Mouse (Mus musculus) erythroblast, embryonic 14.5 days (primary cell): ENCODE measurements around the gene Wee2. TPM values are rescaled to one million over a fixed set of nuclear protein-coding genes. Genes with fewer than 3 reads are reported as not detected.

ENCODE experiments used
- H3K27me3 ChIP-seq: 2 replicates; pipeline ENCODE4 v1.6.1; 2012; ENCODE audit warnings: inconsistent platforms; ENCODE audit not compliant: control insufficient read depth
- H3K36me3 ChIP-seq: 2 replicates; pipeline ENCODE4 v1.6.1; 2012; ENCODE audit warnings: mild to moderate bottlenecking, inconsistent platforms; ENCODE audit not compliant: control insufficient read depth
- H3K4me1 ChIP-seq: 2 replicates; pipeline ENCODE4 v1.6.1; 2012; ENCODE audit warnings: inconsistent platforms; ENCODE audit not compliant: control insufficient read depth
- H3K4me3 ChIP-seq: replicated peaks from 2 replicates; pipeline ENCODE3; 2012; ENCODE audit warnings: moderate library complexity, mild to moderate bottlenecking, inconsistent platforms
- H3K9me3 ChIP-seq: 2 replicates; pipeline ENCODE4 v1.6.1; 2012; ENCODE audit warnings: low read length, inconsistent platforms, mixed read lengths; ENCODE audit not compliant: control insufficient read depth
- GATA1 ChIP-seq: IDR thresholded peaks from 2 replicates; pipeline ENCODE4 v1.6.1; 2012; ENCODE audit warnings: low read length, inconsistent platforms, mixed read lengths
- TAL1 ChIP-seq: IDR thresholded peaks from 3 replicates; pipeline ENCODE4 v1.6.1; 2012; ENCODE audit warnings: low read length, inconsistent platforms, mixed read lengths
- polyA plus RNA-seq: library from polyadenylated mRNA; stranded (reverse); fragments of >175 nt; gene quantifications from 2 replicates; pipeline ENCODE4 v1.2.3, GENCODE M21; 2012

Wee2 gene
- polyA plus RNA-seq, 1 experiment: not detected

GRCm38 (mm10) chr6:40432346-40433275 is 6.3 kb upstream of the Wee2 start:
- Histone ChIP-seq H3K4me1 (peaks cover 12% of the 10 kb centered on the region), H3K4me3 (no peak overlapping the region), H3K9me3 (no peaks in the 10 kb centered on the region), H3K36me3 (no peaks in the 10 kb centered on the region), H3K27me3 (peaks cover 49% of the 10 kb centered on the region)
- TF ChIP-seq GATA1 (no peak), TAL1 (no peak)

- Histone ChIP-seq H3K9me3 (no peaks in the 10 kb centered on the region), H3K4me3 (no peak overlapping the region), H3K4me1 (peaks cover 12% of the 10 kb centered on the region), H3K27me3 (peaks cover 65% of the 10 kb centered on the region), H3K36me3 (no peaks in the 10 kb centered on the region)
- TF ChIP-seq TAL1 (no peak), GATA1 (no peak)
Measured at GRCm38 (mm10) chr6:40434697-40435096, 4.2 kb upstream of the Wee2 start.

- Histone ChIP-seq H3K27me3 (peaks cover 71% of the 10 kb centered on the region), H3K4me3 (peak overlapping the region; percentile 61), H3K9me3 (no peaks in the 10 kb centered on the region), H3K36me3 (no peaks in the 10 kb centered on the region), H3K4me1 (peaks cover 12% of the 10 kb centered on the region)
- no peak for TF ChIP-seq TAL1
- TF ChIP-seq GATA1: no peak
Measured at GRCm38 (mm10) chr6:40435151-40436046, 3.5 kb upstream of the Wee2 start.

GRCm38 (mm10) chr6:40436047-40436483 is 2.8 kb upstream of the Wee2 start, which contains the start of gene E330009J07Rik:
E330009J07Rik (minus strand) TSS chr6:40436135.
- Histone ChIP-seq H3K36me3 (no peaks in the 10 kb centered on the region), H3K4me1 (peaks cover 12% of the 10 kb centered on the region), H3K9me3 (no peaks in the 10 kb centered on the region), H3K27me3 (peaks cover 75% of the 10 kb centered on the region), H3K4me3 (peak within 1 kb of the TSS; percentile 61)
- TF ChIP-seq TAL1 (no peak), GATA1 (no peak)

- H3K9me3 ChIP-seq: no peaks in the 10 kb centered on the region
- no peaks in the 10 kb centered on the region for H3K36me3 ChIP-seq
- no peak for TF ChIP-seq GATA1
- no peak for TF ChIP-seq TAL1
- H3K27me3 ChIP-seq: peaks cover 55% of the 10 kb centered on the region
- H3K4me3 ChIP-seq: no peak overlapping the region
- peaks cover 12% of the 10 kb centered on the region for H3K4me1 ChIP-seq
Measured at GRCm38 (mm10) chr6:40439731-40440130, 843 bp downstream of the Wee2 start.

- Histone ChIP-seq H3K36me3 (no peaks in the 10 kb centered on the region), H3K4me1 (no peaks in the 10 kb centered on the region), H3K9me3 (no peaks in the 10 kb centered on the region), H3K27me3 (peaks cover 39% of the 10 kb centered on the region), H3K4me3 (no peak overlapping the region)
- TF ChIP-seq TAL1 (no peak), GATA1 (no peak)
Measured at GRCm38 (mm10) chr6:40441276-40441675, 2.4 kb downstream of the Wee2 start.

GRCm38 (mm10) chr6:40441755-40442154 is 2.9 kb downstream of the Wee2 start:
- Histone ChIP-seq H3K27me3 (peaks cover 37% of the 10 kb centered on the region), H3K9me3 (no peaks in the 10 kb centered on the region), H3K4me3 (no peak overlapping the region), H3K4me1 (no peaks in the 10 kb centered on the region), H3K36me3 (no peaks in the 10 kb centered on the region)
- TF ChIP-seq TAL1 (no peak), GATA1 (no peak)

GRCm38 (mm10) chr6:40443281-40443928 is 4.5 kb downstream of the Wee2 start:
- Histone ChIP-seq H3K36me3 (no peaks in the 10 kb centered on the region), H3K4me1 (no peaks in the 10 kb centered on the region), H3K9me3 (no peaks in the 10 kb centered on the region), H3K4me3 (no peak overlapping the region), H3K27me3 (peaks cover 23% of the 10 kb centered on the region)
- TF ChIP-seq GATA1: no peak
- no peak for TF ChIP-seq TAL1
